Mouse (Mus musculus) MEL-GATA-1-ER (cell line): ENCODE measurements at regions not wholly inside any gene's neighbourhood (a gene's known extent, or its start where the extent isn't known, plus 50 kb on each side); places are given as distances from the start of the nearest gene placed in this dataset.

Experiments
- DNase-seq: peaks from one replicate; pipeline ENCODE4 v3.0.0-alpha.2; 2012; ENCODE audit warnings: low read depth; ENCODE audit errors: extremely low read depth

DNA sequence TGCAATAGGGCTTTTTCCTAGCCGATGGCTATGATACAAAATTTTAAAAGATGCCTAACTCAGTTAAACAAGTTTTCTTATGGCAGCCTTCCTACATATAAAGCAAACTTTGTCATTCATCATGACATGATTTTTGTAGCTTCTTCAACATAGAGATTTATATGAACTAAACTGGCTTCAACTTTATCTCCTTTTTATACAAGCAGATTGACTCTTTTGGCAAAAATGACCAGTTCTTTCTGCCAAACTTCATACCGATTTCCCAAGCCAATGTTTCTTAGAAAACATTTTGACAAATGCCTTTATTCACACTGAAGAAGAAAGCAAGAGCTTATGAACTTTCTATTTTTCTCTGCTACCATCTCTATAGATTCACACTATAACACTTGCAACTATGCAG, 648.6 kb downstream of the Slco6d1 start:
- DNase-seq = no peak

DNA sequence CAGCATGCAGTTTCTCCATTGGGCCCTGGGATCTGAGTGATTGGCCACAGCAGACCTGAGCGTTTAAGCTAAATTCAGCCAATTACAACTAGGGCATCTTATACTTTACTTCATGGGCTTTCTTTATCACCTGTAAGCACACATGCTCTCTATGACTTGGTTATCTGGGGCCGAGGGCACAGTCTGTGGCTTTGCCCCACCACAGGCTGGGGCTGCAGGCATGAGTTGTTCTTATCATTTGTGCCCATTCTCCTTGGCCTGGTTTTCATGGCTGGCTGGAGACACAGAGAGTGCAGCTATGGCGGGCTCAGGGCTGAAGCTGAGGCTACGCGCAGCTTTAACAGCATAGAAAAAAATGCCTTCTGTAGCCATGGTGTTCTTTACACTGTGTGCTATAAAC, 653.2 kb downstream of the Slco6d1 start:
- DNase-seq = peak; percentile 84
